Mouse (Mus musculus) monocyte, adult 5-6 weeks (primary cell): ENCODE measurements around the gene Clip2. TPM values are rescaled to one million over a fixed set of nuclear protein-coding genes. Genes with fewer than 3 reads are reported as not detected.

Source experiments
- ATAC-seq: fragments of 153-309, 156-312 bp; replicated peaks from 2 replicates; pipeline ENCODE4 v1.8.0; 2017; ENCODE audit warnings: mild to moderate bottlenecking; ENCODE audit not compliant: low TSS enrichment, insufficient number of reproducible peaks, severe bottlenecking, poor library complexity, low FRiP score
- total RNA-seq: library from RNA; stranded (forward); fragments of 200-1000, 200-491, 200-594 nt; gene quantifications from 3 replicates; pipeline ENCODE4 v1.2.3, GENCODE M21; 2017

Gene Clip2
- total RNA-seq, 1 experiment from 2014 or later = 18.2 TPM

GRCm38 (mm10) chr5:134473902-134474301, 78.3 kb downstream of the Clip2 start:
- no peak for ATAC-seq

DNA sequence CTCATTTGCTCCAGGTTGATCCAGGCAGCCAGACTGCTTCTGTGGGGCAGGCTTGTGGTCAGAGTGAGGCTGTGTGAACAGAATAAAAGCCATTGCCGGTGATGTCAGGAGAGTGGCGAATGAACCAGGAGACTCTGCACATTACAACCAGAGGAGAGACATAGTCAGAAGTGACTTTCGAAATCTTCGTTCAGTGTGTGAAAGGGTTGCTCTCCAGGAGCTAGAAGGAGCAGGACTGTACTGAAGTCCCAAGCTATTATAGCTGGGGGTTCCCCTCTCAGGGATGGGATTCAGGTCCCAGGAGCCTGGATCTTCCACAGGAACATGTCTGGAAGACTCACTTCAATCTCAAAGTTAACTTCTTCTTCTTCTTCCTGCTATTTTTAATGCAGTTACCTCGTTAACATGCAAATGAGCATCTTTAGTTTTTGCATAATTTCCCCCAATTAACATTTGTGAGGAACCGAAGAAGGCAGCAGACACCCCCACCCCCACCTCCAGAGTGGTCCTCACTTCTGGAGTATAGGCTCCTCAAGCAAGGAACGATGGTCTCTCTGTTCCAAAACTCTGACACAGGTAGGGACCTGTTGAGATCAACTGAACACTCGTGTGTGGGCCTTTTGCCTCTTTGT, 81.6 kb downstream of the Clip2 start:
- ATAC-seq = no peak

DNA sequence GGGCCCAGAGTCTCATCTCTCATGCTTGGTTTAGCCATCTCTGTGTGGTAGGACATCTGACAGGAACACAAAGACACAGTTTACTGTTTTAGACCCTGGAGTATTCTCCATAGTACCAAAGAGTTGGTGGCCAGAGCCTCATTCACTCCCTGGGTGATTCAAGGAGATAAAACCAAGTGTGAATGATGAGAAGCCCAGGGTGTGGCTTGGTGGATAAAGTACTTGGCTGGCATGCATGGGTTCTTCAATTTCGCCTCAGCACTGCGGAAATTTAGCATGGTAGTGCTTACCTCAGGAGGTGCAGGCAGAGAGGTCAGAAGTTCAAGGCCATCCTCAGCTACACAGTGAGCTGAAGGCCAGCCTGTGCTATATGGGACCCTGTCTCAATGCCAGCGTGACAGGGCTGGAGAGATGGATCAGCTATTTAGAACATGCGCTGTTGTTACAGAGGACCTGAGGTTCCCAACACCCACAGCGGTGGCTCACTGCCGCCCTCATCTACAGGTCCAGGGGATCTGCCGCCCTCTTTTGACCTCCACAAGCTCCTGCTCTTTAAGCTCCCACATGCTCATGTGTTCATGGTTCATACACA, 82.6 kb downstream of the Clip2 start:
- no peak for ATAC-seq

DNA sequence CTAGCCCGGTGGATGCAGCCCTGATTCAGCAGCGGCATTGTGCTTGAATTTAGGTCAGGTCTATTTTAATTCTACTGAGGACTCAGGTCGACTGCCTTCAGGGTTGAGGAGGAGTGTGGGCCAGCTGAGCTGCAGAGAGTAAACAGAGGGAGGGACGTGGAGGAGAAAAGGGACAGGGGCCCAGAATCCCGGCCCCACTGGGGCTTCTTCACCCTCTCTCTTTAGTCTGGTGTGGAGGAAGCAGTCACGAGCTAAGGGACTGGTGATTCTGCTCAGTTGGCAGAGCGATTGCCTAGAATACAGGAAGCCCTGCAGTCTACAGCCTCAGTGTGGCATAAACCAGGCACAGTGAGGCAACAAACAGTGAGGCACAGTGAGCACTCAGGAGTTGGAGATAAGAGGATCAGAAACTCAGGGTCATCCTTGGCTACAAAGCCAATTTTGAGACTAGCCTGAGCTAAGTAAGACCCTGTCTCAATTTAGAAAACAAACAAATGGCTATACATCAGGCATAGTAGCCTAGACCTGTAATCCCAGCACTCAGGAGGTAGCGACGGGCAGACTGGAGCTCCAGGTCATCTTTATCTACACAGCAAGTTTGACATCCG, 84.0 kb downstream of the Clip2 start:
- ATAC-seq = no peak

- ATAC-seq = no peak
These were observed 85.1 kb downstream of the Clip2 start for GRCm38 (mm10) chr5:134467030-134467549.

DNA sequence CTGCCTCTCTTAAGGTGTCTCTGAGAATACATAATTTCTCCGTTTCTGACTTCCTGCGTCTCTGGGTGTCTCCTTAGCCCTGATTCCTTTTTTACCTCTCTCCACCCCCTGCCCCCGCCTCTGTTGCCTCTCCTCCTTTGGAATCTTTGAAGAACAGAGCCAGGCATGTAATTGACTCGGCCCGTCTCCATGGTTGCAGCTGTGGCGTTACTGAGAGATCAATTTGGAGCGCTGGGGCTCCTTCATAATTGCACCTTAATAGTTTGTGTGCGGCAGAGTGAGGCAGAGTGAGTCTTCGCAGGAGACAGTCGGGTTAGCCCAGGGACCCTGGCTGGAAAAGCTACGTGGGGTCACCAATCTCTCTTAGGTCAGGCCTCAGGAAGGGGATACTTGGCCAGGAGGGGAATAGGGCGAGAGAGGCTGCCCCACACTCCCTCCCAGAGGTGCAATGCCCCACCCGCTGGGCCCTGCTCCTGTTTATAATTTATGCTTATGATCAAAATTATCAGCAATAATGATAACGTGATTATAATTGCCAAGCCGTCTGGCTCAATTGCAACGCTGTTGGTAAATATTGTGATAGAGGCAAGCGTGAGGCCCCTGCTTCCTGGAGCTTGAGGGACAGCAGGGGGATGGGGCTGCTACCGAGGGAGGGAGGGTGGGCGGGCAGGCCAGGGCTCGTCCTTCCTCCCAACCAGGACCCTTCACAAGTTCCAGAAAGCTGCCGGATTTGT, 85.8 kb downstream of the Clip2 start:
- no peak for ATAC-seq

DNA sequence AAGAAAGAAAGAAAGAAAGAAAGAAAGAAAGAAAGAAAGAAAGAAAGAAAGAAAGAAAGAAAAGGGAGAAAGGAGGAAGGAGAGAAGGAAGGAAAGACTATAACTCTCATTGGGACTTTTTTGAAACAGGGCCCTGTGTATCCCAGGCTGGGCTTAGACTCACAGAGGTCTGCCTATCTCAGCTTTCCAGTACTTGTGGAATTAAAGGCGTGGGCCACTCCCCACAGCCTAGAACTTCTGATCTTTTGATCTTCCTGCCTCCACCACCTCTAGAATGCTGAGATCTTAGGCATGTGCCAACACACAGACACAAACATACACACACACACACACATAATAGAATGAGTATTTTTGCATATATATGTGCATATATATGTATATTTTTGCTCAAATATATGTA, 87.0 kb downstream of the Clip2 start:
- ATAC-seq = no peak

DNA sequence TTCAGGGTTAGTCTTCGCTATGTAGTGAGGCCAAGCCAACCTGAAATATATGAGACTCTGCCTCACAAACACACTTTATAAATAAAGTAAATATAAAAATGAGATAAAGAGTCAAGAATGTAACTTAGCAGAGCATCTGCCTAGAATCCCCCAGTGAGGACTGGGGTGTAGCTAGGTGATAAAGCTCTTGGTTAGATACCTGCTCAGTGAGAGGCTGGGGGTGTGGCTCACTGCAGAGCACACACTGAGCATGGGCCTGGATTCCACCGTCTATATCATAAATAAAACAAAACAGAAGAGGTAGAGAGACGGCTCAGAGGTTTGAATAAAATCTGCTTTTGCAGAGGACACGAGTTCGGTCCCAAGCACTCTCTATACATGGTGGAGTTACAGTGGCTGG, 88.0 kb downstream of the Clip2 start:
- ATAC-seq = no peak

DNA sequence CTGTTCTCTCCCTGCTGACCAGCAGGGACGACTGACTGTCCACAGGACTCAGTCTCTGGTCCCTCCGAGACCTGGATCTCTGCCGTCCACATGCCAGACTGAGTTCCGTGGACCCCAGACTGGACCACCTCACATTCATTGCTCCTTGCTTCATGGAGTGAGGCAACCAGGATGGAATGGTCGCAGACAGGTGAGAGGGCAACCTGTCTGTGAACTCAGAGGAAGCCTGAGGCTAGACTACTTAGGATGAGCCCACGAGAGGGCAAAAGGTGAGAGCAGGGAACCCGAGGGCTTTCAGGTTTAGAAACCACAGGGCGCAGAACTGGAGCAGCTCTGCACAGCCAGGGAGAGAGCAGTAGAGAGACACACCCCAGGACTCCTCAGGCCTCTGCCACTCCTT, 89.5 kb downstream of the Clip2 start:
- ATAC-seq = no peak

DNA sequence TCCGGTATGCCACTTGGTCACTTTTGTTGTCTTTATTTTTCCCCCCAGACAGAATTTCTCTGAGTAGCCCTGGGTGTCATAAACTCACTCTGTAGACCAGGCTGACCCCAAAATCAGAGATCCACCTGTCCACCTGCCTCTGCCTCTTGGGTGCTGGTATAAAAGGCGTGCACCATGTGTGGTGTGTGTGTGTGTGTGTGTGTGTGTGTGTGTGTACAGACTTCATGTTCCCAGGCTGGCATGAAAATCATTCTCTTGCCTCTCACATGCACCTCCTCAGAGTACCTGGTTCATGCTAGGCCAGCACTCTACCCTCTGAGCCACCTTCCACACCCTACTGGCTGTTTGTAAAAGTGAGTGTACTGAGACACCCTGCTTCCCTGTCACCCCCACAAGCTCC, 89.9 kb downstream of the Clip2 start:
- no peak for ATAC-seq

DNA sequence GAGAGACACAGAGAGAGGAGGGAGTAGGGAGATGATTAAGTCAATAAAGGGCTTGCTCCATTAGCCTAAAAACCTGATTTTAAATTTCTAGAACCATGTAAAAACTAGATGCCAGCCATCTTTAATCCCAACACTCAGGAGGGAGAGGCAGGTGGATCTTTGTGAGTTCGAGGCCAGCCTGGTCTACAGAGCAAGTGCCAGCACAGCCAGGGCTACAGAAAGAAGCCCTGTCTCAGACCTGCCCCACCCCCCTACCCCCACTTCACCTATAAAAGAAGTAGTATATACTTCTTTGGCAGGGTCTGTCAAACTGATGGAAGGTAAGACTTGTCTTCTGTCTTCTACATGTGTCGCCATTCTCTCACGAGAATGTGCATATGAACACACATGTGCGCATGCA, 91.7 kb downstream of the Clip2 start:
- ATAC-seq = no peak

GRCm38 (mm10) chr5:134459096-134459495, 93.1 kb downstream of the Clip2 start:
- no peak for ATAC-seq

DNA sequence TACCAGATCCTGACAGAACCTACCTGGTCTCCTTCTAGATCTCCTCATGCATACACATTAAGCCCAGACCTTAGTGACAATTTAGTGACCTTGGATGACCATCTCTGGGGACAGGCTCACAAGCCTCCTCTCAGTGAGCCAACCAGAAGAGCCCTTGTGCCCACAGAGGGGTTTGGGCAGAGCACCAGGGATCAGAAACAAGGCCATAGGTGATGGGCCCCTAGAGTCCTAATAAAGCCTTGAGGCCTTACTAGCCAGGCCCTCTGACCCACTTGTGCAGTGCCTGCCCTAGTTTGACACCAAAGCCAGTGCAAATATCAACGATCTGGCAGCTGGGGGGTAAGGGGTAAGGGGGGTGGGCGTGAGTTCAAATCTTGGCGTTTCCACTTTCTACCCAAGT, 93.8 kb downstream of the Clip2 start:
- ATAC-seq = no peak

DNA sequence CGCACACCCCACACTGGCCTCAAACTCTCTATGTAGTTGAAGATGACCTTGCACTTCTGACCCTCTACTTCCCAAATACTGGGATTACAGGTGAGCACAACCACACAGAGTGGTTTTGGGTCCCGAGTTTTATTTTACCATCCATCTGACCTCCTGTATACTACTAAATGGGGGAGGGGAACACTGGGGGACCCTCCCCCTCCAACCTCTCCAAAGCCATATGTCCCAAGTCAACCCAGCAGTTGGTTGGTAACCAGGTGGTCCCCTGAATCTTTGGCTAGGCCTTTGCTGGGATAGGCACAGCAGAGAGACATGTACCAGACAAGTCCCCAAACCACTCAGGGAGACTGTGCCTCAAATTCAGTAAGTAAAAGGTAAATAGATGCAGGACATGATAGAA, 94.9 kb downstream of the Clip2 start:
- no peak for ATAC-seq

- no peak for ATAC-seq
These were observed 95.7 kb downstream of the Clip2 start, which contains the start of gene Gtf2ird1 for GRCm38 (mm10) chr5:134456503-134456962. Gene Gtf2ird1, minus strand, starts transcription at chr5:134456716.

DNA sequence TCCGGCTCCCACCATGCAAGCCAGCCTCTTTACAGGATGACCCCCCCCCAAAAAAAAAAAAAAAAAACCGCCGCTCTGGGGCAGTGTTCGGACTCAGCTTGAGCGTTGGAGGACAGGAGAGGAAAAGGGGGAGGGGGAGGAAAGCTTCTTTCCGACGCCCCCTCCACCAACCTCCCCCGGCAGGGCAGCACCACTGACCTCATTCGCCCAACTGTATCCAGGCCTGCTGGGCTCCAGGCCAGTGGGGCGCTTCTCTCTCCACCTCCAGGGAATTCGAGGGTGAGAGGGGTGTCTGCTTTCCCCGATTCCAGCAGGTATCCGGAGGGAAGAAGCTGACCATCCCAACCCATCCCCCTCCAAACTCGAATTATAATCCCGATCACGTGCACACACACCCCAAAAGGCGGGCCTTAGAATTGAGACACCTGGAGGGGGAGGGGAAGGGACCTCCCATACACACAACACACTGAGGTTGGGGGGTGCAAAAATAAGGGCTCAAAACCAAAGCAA, 96.3 kb downstream of the Clip2 start:
- ATAC-seq = no peak

GRCm38 (mm10) chr5:134455186-134455895, 96.9 kb downstream of the Clip2 start:
- no peak for ATAC-seq

DNA sequence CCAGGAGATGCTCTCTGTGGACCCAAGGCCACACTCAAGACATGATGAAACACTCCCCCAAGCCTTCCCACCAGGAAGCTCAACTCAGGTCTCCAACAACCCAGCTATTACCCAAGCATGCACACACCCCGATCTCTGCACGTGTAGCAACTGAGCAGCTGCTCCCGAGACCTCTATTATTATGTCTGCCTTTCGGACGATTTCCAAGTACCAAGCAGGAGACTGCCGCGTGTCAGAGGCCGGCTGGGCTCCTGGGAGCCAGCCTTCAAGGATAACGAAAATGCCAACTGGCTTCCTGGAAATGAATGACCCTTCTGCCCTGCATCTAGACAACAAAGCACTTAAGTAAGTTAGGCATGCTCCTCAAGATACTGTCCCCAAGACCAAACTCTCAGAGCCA, 97.8 kb downstream of the Clip2 start:
- no peak for ATAC-seq

DNA sequence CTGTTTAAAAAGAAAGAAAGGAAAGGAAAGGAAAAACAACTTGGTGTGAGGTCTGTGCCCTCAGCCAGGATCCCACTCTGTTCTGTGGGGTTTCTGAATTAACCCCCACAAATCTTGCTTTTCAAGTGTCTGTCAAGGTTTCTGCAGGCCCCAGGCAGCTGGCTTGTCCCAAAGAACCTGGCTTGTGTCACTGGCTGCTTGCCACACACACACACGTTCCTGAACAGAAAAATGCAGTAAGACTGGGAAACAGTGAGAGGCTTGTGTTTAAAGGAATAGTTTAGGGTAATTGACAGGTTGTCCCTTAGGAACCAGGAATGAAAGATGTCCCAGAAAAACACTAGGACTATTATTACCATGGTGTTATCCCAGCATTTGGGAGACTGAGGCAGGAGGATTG, 98.7 kb downstream of the Clip2 start:
- ATAC-seq = no peak
